Mouse (Mus musculus): Measurements from ENCODE around the gene Lce1f. TPM values are rescaled to one million over a fixed set of nuclear protein-coding genes. Genes with fewer than 3 reads are reported as not detected.
"Not testable (repeated sequence)": the region's sequence is repeated elsewhere in the genome, so short reads cannot be mapped to it uniquely, and the experiment has no call there.

Gene Lce1f
- total RNA-seq (2022), result not detected

- DNase-seq (ENCODE audit: low spot score in 2 of 2), result no peak
Observed at GRCm38 (mm10) chr3:92720250-92720649, at the start of gene Lce1f. TSS of gene Lce1f (minus strand) at chr3:92720350.

DNA sequence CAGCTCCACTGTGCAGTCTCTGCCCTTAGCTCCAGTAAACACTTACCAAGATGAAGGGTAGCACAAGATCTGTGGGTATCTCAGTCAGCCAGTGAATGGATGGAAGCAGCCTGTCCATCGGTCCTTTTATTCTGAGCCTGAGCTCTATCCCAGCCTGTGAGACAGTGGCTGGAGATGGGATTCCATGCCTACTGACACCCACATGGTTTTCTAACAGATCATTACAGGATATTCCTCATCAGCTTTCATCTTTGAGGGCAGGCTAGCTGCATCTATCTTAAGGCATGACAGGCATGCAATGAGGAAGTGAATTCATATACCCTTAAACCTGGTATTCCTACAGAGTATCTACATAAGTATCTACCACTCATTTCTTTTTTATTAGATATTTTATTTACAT lies 44.8 kb upstream of the Lce1f start, which contains the start of gene Lce1h:
Gene Lce1h, minus strand, starts transcription at position 101 of the 400 bp plus-strand sequence.
- no peak for DNase-seq (ENCODE audit: low spot score in 2 of 2)

- DNase-seq (ENCODE audit: low spot score in 2 of 2), result no peak
Observed at GRCm38 (mm10) chr3:92753197-92753596, 33.0 kb upstream of the Lce1f start.

DNA sequence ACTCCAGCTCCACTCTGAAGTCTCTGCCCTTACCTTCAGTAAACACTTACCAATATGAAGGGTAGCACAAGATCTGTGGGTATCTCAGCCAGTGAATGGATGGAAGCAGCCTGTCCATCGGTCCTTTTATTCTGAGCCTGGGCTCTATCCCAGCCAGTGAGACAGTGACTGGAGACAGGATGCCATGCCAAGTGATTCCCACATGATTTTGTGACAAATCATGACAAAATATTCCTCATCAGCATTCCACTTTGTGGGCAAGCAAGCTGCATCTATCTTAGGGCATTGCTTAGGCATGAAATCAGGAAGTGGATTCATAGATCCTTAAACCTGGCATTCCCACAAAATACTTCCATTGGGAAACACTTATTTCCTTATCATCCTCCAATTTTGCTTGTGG lies 32.1 kb upstream of the Lce1f start, which contains the start of gene Lce1g:
Gene Lce1g, minus strand, starts transcription at position 101 of the 400 bp plus-strand sequence.
- no peak for DNase-seq (ENCODE audit: low spot score in 2 of 2)

DNA sequence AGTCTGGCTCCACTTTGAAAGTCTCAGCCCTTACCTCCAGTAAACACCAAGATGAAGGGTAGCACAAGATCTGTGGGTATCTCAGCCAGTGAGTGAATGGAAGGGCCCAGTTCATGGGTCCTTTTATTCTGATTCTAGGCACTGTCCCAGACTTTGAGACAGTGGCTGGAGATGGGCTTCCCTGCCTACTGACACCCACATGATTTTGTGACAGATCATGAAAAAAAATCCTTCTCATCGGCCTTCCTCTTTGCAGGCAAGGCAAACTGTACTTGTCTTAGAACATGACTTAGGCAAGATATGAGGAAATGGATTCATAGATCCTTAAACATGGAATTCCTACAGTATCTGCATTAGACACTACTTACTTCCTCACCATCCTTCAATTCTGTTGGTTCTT lies 18.8 kb upstream of the Lce1f start, which contains the start of gene Gm38119:
Gene Gm38119, minus strand, starts transcription at position 101 of the 400 bp plus-strand sequence.
- no peak for DNase-seq (ENCODE audit: low spot score in 2 of 2)

- DNase-seq (ENCODE audit: low spot score in 2 of 2), result no peak
Observed at GRCm38 (mm10) chr3:92722631-92723030, 2.5 kb upstream of the Lce1f start.

DNA sequence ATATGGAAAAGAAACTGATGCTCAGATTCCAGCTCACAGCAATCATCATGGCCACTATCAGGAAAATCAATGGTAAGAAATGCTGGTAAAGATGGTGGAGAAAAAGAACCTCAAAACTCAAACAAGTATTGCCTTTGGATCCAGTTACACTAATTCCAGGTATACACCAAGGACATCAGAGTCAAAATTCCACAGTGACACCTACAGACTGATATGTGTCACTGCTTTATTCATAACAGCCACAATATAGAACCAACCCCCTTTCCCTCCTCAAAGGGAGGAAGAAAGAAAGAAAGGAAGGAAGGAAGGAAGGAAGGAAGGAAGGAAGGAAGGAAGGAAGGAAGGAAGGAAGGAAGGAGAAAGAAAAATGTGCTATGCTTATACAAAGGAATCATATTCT lies 5.0 kb downstream of the Lce1f start:
- DNase-seq (ENCODE audit: low spot score in 2 of 2), result no peak

GRCm38 (mm10) chr3:92708974-92709373 lies 11.2 kb downstream of the Lce1f start, which contains the start of gene Lce1e:
TSS of gene Lce1e (minus strand) at chr3:92709074.
- no peak for DNase-seq (ENCODE audit: low spot score in 2 of 2)

DNA sequence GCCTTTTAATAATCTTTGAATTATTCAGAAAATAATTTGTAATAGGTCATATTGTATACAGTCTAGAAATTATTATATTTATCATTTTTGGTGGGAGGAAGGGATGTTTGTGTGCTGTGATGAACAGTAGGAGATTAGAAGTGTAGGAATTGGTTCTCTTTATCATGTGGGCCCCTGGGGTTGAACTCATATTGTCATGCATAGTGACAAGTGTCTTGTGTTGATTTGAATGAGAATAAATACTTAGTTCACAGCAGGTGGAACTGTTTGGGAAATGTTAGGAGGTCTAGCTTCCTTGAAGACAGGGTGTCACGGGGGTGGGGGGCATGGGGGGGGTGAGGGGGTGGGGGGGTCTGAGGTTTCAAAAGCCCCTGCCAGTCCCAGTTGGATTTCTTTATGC lies 25.5 kb downstream of the Lce1f start:
- no peak for DNase-seq (ENCODE audit: low spot score in 2 of 2)

- no peak for DNase-seq (ENCODE audit: low spot score in 2 of 2)
Observed at GRCm38 (mm10) chr3:92691688-92692087, 28.5 kb downstream of the Lce1f start.

- DNase-seq (ENCODE audit: low spot score in 2 of 2), result not testable (repeated sequence)
Observed at GRCm38 (mm10) chr3:92689154-92689553, 31.0 kb downstream of the Lce1f start.

- no peak for DNase-seq (ENCODE audit: low spot score in 2 of 2)
Observed at GRCm38 (mm10) chr3:92687110-92687509, 33.0 kb downstream of the Lce1f start, which contains the start of gene Lce1d. TSS of gene Lce1d (minus strand) at chr3:92687210.

DNA sequence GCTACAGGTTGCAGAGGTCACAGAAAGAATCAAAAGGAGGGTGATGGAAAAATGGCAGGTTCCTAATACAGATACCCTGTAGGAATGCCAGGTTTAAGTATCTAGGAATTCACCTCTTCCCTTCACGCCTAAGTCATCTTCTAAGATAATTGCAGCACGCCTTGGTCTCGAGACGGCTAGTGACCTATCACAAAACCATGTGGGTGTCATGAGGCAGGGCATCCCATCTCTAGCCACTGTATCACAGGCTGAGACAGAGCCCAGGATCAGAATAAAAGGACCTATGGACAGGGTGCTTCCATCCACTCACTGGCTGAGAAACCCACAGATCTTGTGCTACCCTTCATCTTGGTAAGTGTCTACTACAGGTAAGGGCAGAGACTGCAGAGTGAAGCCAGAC lies 41.2 kb downstream of the Lce1f start, which contains the start of gene Lce1c:
Gene Lce1c, plus strand, starts transcription at position 301 of the 400 bp plus-strand sequence.
- no peak for DNase-seq (ENCODE audit: low spot score in 2 of 2)

DNA sequence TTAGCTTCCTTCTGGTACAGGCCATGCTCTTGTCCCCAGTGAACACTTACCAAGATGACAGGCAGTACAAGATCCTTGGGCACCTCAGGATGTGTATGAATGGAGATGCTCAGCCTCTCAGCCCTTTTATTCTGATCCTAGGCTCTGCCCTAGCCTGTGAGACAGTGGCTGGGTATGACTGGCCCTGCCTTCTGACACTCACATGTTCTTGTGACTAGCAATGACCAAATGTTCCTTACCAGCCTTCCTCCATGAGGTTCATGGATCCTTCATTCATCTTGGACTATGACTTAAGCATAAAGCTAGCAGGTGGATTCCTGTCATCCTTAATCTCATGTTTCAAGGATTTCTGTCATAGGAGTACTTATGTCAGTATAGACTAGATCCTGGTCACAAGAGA lies 49.9 kb downstream of the Lce1f start, which contains the start of gene Lce1a2:
Gene Lce1a2, minus strand, starts transcription at position 101 of the 400 bp plus-strand sequence.
- no peak for DNase-seq (ENCODE audit: low spot score in 2 of 2)

Other genes with a start within 250 kb of the Lce1f start
- not detected for gene Sprr1a, start 234.5 kb downstream of the Lce1f start, total RNA-seq (2022)
- not detected for gene Sprr4, start 219.9 kb downstream of the Lce1f start, total RNA-seq (2022)
- gene 2310046K23Rik, start 185.8 kb downstream of the Lce1f start, total RNA-seq (2022), result not detected
- not detected for gene Ivl, start 146.6 kb downstream of the Lce1f start, total RNA-seq (2022)
- not detected for gene Smcp, start 131.4 kb downstream of the Lce1f start, total RNA-seq (2022)
- not detected for gene 2210017I01Rik, start 112.9 kb downstream of the Lce1f start, total RNA-seq (2022)
- not detected for gene Lce6a, start 98.7 kb downstream of the Lce1f start, total RNA-seq (2022)
- gene Lce1a1, start 72.0 kb downstream of the Lce1f start, total RNA-seq (2022), result not detected
- gene Lce1b, start 63.4 kb downstream of the Lce1f start, total RNA-seq (2022), result not detected
- not detected for gene Lce1a2, start 50.0 kb downstream of the Lce1f start, total RNA-seq (2022)
- not detected for gene Lce1c, start 41.1 kb downstream of the Lce1f start, total RNA-seq (2022)
- not detected for gene Lce1d, start 33.1 kb downstream of the Lce1f start, total RNA-seq (2022)
- not detected for gene Lce1e, start 11.3 kb downstream of the Lce1f start, total RNA-seq (2022)
- not detected for gene Gm38119, start 18.7 kb upstream of the Lce1f start, total RNA-seq (2022)
- not detected for gene Lce1g, start 32.0 kb upstream of the Lce1f start, total RNA-seq (2022)
- gene Lce1h, start 44.7 kb upstream of the Lce1f start, total RNA-seq (2022), result not detected
- gene Lce1i, start 58.5 kb upstream of the Lce1f start, total RNA-seq (2022), result not detected
- gene Lce1j, start 70.2 kb upstream of the Lce1f start, total RNA-seq (2022), result not detected
- not detected for gene Lce1k, start 87.5 kb upstream of the Lce1f start, total RNA-seq (2022)
- gene Kprp, start 106.9 kb upstream of the Lce1f start, total RNA-seq (2022), result not detected
- not detected for gene Lce1l, start 130.9 kb upstream of the Lce1f start, total RNA-seq (2022)
- gene 2310050C09Rik, start 149.9 kb upstream of the Lce1f start, total RNA-seq (2022), result not detected
- gene Lce3a, start 205.9 kb upstream of the Lce1f start, total RNA-seq (2022), result not detected
- gene Lce3b, start 212.6 kb upstream of the Lce1f start, total RNA-seq (2022), result not detected
- gene Lce3c, start 224.1 kb upstream of the Lce1f start, total RNA-seq (2022), result not detected
- not detected for gene Lce3d, start 237.0 kb upstream of the Lce1f start, total RNA-seq (2022)
- gene Lce3e, start 246.7 kb upstream of the Lce1f start, total RNA-seq (2022), result not detected

Data from left cerebral cortex, adult 8-10 months (tissue).